Mouse (Mus musculus): ENCODE data around the gene Slc1a1.
A peak's percentile ranks its signal among the peaks of the same experiment; 100 is the strongest.

The Slc1a1 gene

DNA sequence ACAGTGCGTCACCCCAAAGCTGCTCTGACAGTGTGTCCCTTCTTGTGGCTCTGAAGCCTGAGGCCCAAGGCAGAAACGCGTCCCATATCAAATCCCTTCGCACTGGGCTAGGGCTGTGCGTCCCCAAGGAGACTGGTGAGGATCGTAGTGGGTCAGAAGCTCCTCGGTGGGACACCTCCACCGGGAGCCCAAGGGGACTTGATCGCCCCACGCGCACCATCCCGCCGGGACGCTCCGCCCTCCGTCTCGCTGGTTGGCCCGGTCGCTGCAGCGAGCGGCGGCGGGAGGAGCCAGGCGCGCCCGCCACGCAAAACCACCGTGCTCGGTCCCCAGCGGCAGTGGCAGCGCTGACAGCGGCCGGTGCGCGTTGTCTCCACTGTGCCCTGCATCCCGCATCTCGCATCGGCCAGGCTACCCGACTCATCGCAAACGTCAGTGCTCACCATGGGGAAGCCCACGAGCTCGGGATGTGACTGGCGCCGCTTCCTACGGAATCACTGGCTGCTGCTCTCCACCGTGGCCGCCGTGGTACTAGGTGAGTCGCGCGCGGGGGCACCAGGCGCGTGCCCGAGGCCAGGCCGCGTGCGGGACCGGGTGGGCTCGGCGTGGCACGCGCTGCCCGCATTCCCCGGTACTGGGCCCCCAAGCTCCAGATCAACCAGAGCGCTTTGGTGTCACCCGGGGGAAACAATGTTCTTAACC lies at the start of gene Slc1a1:
TSS of gene Slc1a1 (plus strand) at position 252 of the 702 bp plus-strand sequence.
- peak; percentile 76 to 79 for DNase-seq (ENCODE audit: low spot score in 2 of 2)

DNA sequence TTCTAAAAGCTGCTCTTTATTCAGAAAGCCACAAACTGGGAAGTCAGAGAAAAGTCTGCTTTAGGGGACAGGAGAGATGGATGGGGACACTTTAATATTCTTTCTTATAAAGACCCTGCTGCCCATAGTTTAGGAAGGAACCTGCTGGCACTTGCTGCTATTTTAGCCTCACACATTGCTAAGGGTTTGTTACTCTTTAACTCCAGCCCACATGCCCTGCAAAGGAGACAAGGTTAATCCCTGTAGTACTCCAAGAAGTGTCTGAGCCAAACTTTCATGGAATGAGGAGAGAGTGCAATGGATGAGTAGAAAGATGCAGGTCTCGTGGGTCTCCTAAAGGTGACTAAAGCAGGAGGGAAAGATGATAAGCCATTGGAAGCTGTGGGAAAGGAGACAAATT lies 44.7 kb upstream of the Slc1a1 start:
- no peak for DNase-seq (ENCODE audit: low spot score in 2 of 2)

DNA sequence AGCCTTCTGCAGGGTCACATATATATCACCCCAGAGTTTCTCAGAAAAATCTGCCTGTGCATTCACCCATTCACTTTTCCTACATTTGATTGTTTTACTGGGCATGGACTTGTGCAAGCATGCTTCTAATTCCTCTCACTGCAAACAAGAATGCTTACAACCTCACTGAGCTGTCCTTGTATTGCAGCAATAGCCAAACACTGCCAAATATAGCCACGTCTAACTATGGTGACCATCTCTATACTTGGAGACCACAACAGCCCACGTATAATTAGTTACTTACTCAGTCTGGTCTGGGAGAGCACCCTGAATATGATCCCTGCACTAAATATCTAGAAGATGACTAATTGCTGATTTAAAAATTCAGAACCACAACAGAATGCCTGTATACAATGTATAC lies 41.5 kb upstream of the Slc1a1 start:
- no peak for DNase-seq (ENCODE audit: low spot score in 2 of 2)

DNA sequence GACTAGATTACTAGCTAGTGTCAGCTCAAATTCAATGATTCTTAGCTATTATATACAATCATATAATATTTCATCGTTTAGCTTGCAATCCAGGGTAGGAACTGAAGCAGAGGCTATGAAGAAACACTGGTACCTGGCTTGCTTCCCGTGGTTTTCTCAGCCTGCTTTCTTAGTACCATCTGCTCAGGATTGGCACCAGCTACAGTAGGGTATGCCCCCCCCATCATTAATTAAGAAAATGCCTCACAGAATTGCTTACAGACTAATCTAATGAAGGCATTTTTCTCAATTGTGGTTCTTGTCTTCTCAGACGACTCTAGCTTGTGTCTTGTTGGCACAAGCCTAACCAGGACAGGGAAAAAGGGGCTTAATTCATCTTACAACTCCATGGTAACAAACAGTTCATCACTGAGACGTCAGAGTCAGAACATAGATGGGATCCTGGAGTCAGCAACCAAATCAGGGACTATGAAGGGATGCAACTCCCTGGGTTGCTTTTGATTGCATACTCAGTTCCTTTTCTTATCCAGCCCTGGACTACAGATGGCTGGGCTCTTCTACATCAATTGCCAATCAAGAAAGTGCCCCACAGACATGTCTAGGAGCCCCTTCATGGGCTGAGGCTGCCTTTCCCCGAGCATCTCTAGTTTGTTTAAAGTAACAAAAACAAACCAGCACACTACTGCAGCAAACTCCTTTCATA lies 38.6 kb upstream of the Slc1a1 start:
- no peak for DNase-seq (ENCODE audit: low spot score in 2 of 2)

DNA sequence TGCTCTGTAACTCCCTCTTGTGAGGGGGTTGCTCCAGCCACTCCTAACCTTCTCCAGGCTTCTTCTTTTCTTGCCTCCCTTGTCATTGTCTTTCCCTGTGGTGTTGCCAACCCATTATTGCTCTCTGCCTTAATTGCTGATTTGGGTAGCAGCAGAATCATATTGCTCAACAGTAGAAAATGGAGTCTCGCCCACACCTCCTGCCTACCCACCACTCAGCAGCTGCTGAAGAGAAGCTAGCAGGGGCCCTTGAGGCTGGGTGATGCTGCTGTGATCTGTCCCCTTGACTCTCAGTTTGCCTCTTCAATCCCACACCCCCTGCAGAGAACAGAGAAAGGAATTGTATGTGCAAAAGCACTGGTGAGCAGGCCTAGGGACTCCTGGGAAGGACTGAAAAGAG lies 37.9 kb upstream of the Slc1a1 start:
- DNase-seq (ENCODE audit: low spot score in 2 of 2) = no peak

DNA sequence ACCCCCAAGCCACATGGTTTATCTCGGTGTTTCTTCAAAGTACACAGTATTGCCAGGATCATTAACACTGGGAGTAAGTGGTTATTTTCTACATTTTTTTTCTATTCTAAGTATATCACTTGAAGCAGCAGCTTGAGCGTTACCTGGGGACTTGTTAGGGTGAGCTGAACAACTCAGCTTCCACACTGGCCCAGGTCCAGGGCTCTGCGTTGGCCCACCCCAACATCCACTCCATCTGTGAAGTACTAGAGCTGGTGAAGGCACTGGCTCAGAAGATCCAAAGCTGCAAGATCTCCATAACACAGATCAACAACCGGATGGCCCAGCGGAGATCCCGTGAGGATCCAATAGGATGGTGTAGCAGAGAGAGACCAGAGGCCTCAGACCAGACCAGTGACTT lies 37.2 kb upstream of the Slc1a1 start:
- DNase-seq (ENCODE audit: low spot score in 2 of 2) = no peak

DNA sequence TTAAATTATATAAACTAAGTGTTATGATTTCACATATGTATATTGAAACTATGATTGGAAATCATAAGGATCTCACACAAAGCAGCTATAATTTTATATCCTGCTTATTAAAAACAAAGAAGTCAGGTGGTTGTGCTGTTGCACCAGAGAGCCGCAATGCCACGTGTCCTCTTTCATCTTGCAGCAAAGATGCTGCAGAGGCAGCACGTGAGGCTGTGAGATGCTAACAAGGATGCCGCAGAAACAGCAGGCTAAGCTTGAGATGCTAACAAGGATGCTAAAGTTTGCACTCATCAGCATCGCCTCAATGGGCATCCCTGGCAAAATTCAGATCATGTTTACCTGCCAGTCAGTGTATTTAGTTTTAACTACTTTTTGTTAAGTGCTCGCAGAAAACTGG lies 34.4 kb upstream of the Slc1a1 start:
- peak in 1 of 2 experiments; percentile 12 for DNase-seq (ENCODE audit: low spot score in 2 of 2)

DNA sequence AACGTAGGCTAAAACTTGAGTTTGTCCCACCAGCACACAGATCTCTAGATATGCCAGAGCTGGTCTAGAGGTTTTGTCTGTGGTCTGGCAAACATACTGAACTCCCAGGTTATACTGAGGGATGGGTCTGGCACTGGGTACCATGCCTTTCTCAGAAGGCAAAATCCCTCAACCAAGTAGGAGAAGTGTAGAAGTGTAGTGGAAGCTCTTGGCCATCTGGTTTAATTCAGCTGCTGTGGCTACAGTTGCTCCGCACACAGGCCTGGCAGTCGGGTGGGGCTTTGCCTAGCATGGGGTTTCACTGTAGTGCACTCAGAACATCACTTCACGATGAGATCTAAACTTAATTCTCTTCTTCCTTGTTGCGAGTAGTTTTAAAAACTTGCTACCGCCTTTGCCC lies 28.6 kb upstream of the Slc1a1 start:
- no peak for DNase-seq (ENCODE audit: low spot score in 2 of 2)

DNA sequence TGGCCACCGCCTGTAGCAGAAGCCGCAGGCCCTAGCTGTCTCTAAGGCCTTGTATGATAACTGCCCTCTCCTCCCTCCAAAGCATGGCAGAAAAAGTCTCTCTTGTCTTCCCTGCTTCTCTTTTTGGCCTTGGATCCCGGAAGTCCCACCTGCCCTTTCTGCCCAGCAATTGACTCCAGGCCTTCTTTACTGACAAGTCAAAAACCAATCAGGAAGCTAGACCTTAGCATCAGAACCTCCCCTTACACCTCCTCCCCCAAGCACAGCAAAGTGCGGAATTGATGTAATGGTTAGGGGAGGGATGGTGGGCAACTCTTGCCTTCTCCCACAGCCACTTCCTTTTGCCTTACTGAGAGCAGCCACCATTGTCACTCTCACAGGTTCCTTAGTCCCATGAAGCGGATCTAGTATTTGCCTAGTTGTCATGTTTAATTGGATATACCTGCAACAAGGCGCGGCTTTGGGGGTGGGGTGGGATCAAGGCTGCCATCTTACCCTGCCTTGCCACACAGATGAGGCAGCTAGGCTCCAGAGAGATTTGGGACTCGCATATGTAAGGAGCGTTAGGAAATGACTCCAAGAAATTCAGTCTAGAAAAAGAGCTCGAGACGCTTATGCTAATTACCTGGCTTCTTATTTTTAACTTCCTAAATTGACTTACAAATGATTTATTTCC lies 27.9 kb upstream of the Slc1a1 start:
- no peak for DNase-seq (ENCODE audit: low spot score in 2 of 2)

DNA sequence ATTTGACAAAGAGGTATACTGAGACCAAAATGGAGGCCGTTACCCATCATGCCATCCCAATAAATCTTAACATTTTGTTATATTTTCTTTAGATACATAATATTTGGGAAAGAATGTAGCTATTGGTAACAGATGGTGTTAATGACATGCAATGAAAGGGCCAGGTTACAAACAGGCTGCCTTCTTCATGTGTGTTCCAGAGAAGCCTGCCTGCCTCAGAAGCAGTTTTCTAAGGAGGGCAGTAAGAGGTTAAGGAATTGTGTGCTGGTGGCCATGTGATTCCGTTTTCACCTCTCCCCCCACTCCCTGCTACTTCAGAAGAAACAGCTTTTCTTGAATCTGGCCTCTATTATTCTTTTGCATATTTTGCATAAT lies 27.4 kb upstream of the Slc1a1 start:
- DNase-seq (ENCODE audit: low spot score in 2 of 2) = no peak

DNA sequence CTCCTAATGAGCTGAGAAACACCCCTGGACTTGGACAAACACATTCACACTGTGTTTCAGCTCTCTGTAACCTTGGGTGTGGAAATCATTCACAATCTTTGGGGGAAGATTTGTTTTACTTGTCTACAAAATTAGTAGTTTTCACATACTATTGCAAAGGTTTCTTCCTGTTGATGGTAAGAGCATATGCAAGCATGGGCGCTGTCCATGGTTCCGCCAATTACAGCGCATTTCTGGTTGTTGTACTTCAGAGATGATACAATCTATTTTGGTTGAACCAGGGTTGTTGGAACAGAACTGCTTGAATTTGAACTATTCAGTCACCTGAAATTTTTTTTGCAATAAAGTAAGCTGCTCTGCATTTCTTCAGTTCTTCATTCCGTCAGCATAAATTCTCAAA lies 16.6 kb upstream of the Slc1a1 start:
- DNase-seq (ENCODE audit: low spot score in 2 of 2) = no peak

DNA sequence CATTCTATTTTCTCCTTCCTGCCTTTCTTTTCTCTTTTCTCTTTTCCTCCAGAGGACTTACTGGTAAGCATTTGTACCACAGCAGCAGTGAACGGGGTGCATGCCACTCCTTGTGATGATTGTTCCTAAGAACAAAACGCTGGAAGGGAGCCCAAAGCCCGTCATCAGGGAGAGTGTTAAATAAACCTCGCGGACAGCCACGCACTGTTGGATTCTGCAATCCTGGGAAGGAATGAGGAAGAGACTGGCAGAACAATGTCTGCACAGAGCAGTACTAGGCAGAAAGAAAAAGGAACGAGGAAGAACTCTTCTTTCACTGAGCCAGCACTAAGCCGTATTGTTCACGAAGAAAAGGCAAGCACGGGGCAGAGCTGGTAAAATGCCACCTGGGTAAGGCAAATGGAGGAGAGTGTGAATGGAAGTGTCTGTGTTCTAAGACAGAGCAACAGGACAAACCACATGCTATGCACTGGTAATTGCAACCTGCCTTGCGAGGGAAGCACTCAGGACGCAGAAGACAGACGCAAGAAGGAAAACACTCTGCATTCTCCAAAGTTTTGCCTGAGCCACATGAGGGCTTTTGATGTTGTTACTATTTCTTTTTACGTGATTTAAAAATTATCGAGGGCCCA lies 7.0 kb upstream of the Slc1a1 start:
- DNase-seq (ENCODE audit: low spot score in 2 of 2) = no peak

DNA sequence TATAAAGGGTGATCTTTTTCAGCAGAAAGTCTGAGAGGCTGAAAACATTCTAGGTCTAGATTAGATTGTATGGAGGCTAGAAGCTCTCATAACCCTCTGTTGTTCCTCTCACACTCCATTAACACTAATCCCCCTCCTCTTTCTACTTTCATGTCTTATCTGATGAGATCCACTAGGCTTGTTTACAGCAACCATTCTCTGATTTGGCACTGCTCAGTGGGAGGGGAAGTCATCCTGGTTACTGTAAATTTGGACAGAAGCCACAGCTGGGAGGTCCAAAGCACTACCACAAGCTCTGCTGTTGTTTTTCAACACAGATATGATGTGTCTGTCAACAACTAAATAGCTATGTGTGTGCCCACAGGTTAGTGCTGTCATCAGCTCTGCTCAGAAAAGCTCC lies 3.5 kb upstream of the Slc1a1 start:
- no peak for DNase-seq (ENCODE audit: low spot score in 2 of 2)

DNA sequence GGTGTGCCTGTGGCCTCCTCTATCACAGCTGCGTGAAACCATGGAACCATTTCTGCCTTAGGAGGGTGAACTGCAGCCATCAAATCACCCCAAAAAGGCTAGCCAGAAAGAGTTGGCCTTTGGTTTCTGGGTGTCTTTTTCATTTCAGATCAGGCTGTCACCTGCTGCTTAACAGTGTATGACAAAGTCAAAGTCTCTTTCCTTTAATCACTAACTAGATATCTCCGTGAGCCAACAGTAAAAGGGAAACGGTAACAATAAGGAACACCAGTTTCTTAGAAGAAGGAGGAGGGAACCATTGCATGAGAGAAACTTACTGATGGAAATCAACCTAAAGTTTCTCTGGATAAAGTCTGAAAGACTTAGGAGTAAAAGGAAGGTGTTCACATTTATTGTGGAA lies 2.2 kb upstream of the Slc1a1 start:
- no peak for DNase-seq (ENCODE audit: low spot score in 2 of 2)

DNA sequence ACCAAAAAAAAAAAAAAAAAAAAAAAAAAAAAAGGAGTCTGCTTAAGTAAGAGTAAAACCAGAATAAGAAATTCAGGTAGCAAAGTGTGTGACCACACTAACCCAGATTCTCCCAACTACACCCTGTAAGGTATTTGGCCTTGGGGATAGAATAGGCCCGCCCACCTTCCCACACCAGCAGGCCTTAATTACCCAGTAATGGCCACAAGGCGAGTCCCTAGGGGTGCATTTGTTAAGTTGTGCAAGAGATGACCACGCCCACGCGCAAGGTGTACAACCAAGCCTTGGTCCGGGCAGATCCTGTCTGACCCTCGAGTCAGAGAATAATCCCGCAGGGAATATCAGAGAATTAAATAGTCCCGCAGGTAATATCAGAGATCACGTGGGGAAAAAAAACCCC lies 461 bp upstream of the Slc1a1 start:
- DNase-seq (ENCODE audit: low spot score in 2 of 2) = peak in 1 of 2 experiments; percentile 23

DNA sequence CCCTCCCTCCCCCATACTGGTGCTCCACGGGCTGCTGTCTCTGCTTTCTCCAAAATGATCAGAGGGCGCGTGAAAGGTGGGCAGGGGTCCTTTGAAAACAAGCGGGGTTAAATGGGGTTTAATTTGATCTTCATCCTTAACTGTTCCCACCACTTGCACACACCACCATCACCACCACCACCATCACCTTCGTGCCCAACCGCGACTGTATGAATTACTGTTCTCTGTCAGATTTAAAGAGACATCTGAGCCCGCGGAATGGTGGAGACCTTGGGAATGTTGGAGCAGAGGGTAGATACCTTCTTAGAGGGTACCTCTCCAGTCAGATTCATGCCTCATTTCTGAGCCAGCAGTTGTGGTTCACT lies 633 bp downstream of the Slc1a1 start:
- peak in 1 of 2 experiments; percentile 12 for DNase-seq (ENCODE audit: low spot score in 2 of 2)

DNA sequence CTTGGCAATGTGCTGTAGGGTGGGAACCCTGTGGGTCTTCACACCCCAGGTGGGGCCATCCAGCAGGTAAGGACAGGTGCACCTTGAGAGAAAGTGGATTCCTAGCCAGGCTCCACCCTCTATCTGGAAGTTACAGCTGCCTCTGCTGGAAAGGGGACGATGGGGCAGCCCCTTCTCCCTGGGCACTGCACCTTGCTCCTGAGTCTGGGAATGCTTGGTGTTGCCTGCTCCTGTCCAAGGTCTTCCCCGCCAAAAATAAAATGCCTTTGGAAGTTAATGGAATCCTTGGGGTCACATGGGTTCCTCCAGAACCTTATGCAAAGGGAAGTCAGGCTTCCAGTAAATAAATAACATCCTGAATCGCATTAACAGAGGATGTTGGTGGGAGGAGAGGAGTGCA lies 1.3 kb downstream of the Slc1a1 start:
- DNase-seq (ENCODE audit: low spot score in 2 of 2) = no peak

DNA sequence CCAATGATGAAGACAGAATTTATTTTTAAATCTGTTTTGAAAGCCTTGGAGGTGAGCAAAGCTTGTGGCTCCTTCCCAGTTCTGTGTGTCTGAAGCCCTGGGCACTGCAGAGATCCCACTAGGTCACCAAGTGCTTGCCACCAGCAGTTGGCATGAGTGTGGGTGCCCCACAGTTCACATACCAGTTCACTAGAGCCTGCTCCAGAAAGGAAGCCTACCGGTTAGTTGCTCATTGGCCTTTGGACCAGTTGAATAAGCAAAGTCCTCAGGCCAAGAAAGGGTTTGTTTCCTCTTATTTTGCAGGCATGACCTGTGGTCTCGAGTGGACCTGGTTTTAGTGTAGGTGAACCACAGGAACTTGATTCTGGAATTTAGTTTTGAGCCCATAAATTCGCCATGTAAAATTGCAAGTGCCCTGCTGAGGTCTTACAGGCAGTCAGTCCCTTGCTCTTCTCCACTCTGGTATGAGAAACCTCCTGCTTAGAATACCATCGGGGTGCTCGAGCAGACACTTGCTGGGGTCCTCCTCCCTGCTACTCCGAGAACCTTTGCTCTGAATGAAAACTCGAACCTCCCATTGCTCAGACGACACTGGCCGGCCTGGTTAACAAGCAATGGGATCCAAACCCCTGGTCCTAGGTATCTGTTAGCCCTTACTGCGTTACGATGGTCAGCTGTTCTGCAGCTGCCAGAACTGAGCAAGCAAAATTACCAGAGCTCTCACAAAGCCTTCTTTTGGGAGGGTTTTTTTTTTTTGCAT lies 2.0 kb downstream of the Slc1a1 start:
- DNase-seq (ENCODE audit: low spot score in 2 of 2) = no peak

DNA sequence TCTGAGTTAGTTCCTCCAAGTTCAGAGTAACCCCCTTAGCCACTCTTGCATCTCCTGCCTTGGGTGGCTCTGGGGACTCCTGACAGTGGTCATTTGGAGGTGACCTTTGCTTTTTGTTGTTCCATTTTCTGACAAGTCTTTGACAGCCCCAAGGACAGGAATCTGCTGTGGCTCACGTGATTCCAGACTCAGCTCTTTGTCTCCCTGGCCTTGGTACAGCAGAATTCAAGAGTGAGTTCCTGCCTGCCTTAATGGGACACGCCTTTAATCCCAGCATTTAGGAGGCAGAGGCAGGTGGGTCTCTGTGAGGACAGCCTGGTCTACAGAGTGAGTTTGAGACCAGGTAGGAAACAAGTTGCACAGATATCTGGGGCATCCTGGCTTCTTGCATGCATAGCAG lies 3.9 kb downstream of the Slc1a1 start:
- no peak for DNase-seq (ENCODE audit: low spot score in 2 of 2)

DNA sequence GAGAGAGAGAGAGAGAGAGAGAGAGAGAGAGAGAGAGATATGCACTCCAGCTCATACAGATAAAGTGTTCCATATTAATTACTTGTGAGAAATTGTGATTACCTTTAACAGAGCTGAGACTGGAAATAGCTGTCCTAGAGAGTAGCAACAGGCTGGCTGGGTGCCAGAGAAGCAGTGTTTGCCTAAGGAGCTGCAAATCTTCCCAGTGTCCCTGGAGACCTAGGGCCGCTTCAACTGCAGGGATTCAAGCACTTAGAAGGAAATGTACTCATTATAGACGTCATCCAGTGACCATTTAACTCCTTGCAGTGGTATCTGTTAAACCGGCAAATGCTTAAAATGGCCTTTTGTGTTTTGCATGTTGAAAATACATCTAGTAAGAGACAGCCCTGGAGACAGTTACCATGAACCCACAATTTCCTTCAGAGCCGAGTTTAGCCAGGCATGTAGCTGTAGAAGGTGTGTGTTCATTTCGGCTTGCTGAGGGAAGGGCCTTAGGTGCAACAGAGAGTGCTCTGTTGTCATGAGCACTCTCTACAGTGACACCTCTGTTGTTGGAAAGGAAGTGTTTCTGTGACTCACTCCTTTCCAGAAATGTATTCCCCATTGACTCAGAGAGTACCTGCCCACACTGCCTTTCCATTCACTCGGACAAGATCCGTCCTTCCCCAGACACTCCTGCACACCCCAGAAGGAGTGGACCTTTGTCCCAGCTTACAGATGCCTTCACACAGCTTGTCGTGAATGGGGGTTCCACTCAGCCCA lies 10.3 kb downstream of the Slc1a1 start:
- peak in 1 of 2 experiments; percentile 22 for DNase-seq (ENCODE audit: low spot score in 2 of 2)

DNA sequence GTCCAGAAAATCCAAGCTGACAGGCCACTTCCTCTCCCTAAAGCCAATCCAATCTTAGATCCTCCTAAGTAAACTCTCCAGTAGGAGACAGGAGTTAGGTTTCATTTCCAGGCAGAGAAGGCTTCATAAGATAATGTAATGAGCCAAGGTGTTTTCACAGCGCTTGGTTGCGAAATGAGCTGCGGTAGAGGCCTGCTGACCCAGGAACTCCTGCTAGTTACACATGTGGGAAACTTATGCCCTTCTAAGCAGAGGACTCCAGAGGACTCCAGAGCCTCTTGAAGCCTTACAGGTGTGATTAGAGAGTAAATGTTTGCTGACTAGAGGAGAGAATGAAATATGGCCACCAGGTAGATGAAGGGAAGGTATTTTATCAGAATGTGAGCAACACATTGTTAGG lies 15.7 kb downstream of the Slc1a1 start:
- DNase-seq (ENCODE audit: low spot score in 2 of 2) = no peak

Data from right cerebral cortex, postnatal 36 days (tissue).